Mouse (Mus musculus) liver, embryonic 14.5 days (tissue): ENCODE measurements at regions not wholly inside any gene's neighbourhood (a gene's known extent, or its start where the extent isn't known, plus 50 kb on each side); places are given as distances from the start of the nearest gene placed in this dataset.

ENCODE experiments used
- CTCF ChIP-seq: IDR thresholded peaks from 2 replicates; pipeline ENCODE4 v1.5.1; 2016; ENCODE audit warnings: antibody characterized with exemption, low read depth, control low read depth
- EP300 ChIP-seq: IDR thresholded peaks from 2 replicates; pipeline ENCODE4 v1.6.1; 2016; ENCODE audit warnings: antibody characterized with exemption, low read depth

DNA sequence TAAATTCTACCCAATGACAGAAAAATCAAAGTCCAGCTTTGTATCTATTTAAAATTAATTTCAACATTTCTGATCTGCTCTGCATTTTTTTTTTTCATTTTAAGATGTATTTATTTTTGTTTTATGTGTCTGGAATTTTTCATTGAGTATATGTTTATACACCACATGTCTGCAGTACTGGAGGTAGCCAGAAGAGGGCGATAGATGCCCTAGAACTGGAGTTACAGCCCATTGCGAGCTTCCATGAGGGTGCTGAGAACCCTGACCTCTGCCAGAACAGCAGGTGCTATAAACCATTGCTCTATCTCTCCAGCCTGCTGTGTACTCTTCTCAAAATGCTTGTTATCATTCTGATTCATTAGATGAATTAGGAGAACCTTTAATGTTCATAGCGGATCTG, 63.1 kb upstream of the Cpm start:
- peak; percentile 34; the same call in 1 of the 2 replicates for TF ChIP-seq CTCF
- TF ChIP-seq EP300 = no peak
